10 mouse cellular contexts compared by ENCODE assay signal in genomic region chr6:49008420-49009160, GRCm38 (mm10). TPM values are rescaled to one million over a fixed set of nuclear protein-coding genes. Genes with fewer than 3 reads are reported as not detected.
A peak's percentile ranks its signal among the peaks of the same experiment; 100 is the strongest.
DNase-seq lines count a peak whose midpoint lies in the region; ATAC-seq and TF ChIP-seq lines count a peak whose summit lies in the region.
"Had no signal": no experiment of that assay in that cellular context is flagged by ENCODE, and none has a peak within 500 bp of the region (broad histone marks: within the 10 kb centered on the region; RNA-seq: fewer than 3 reads in every experiment).

No protein-coding gene starts in this region.

- no peak overlapping the region for H3K9ac ChIP-seq in liver, embryonic 11.5 days (ENCODE audit: low read depth, low read length)
- H3K9ac ChIP-seq in neural tube, embryonic 15.5 days (replicated peaks): peak overlapping the region; percentile 38; the same call in 1 of the 2 replicates

- TF ChIP-seq POLR2A in embryonic fibroblast, embryonic 13.5 days (IDR thresholded peaks at IDR 0.05; ENCODE audit: low read depth, low read length): no peak

- H3K9me3 ChIP-seq in liver, embryonic 11.5 days (ENCODE audit: control insufficient read depth, low read length): no peaks in the 10 kb centered on the region
- H3K9me3 ChIP-seq in neural tube, embryonic 15.5 days (replicated peaks): no peaks in the 10 kb centered on the region

- peak overlapping the region; percentile 28 for H3K4me3 ChIP-seq in liver, embryonic 11.5 days (ENCODE audit: low read depth, low read length)
- peak overlapping the region; percentile 35 for H3K4me3 ChIP-seq in embryonic fibroblast, embryonic 13.5 days (ENCODE audit: insufficient read depth, low read length)
- peak overlapping the region; percentile 33 for H3K4me3 ChIP-seq in neural tube, embryonic 15.5 days (replicated peaks)

- 0 out of 2 replicates have a peak, but pooled peaks cover 4% of the 10 kb centered on the region for H3K4me1 ChIP-seq in liver, embryonic 11.5 days (replicated peaks; ENCODE audit: control insufficient read depth, insufficient read depth, low read length)
- H3K4me1 ChIP-seq in embryonic fibroblast, embryonic 13.5 days (ENCODE audit: control insufficient read depth, insufficient read depth, low read length): no peaks in the 10 kb centered on the region
- peaks cover 13% of the 10 kb centered on the region for H3K4me1 ChIP-seq in neural tube, embryonic 15.5 days

- no peak overlapping the region for H3K27ac ChIP-seq in liver, embryonic 11.5 days (ENCODE audit: low read depth, low read length)
- no peak overlapping the region for H3K27ac ChIP-seq in embryonic fibroblast, embryonic 13.5 days (ENCODE audit: insufficient read depth, low read length)
- no peak overlapping the region for H3K27ac ChIP-seq in neural tube, embryonic 15.5 days (replicated peaks)

- no peak for DNase-seq in liver, embryonic 11.5 days (ENCODE audit: low spot score)
- DNase-seq in liver: no peak
- DNase-seq in kidney, postnatal 4 days: peak; percentile 14 to 16
- no peak for DNase-seq in layer of hippocampus, postnatal 36 days
- DNase-seq in cerebellum, adult 8-10 months: no peak
- no peak for DNase-seq in adrenal gland, postnatal 14 days

- 26% methylated on average over 13 of the region's 13 CpGs for WGBS in liver, embryonic 11.5 days
- WGBS in neural tube, embryonic 15.5 days: 22% methylated on average over 13 of the region's 13 CpGs

- H3K4me2 ChIP-seq in liver, embryonic 11.5 days: peak overlapping the region; percentile 65
- peak overlapping the region; percentile 58 for H3K4me2 ChIP-seq in neural tube, embryonic 15.5 days

- no peak for ATAC-seq in liver, embryonic 11.5 days (replicated peaks; ENCODE audit: low FRiP score)
- peak; percentile 47 for ATAC-seq in neural tube, embryonic 15.5 days (ENCODE audit: low FRiP score)

- no peaks in the 10 kb centered on the region for H3K27me3 ChIP-seq in liver, embryonic 11.5 days (replicated peaks; ENCODE audit: control insufficient read depth, insufficient read depth, low read length)
- no peaks in the 10 kb centered on the region for H3K27me3 ChIP-seq in neural tube, embryonic 15.5 days (replicated peaks)

- TF ChIP-seq CTCF in embryonic fibroblast, embryonic 13.5 days (IDR thresholded peaks at IDR 0.05; ENCODE audit: borderline replicate concordance, insufficient read depth, low read length): no peak

- H3K36me3 ChIP-seq in liver, embryonic 11.5 days (ENCODE audit: control insufficient read depth, insufficient read depth, low read length): no peaks in the 10 kb centered on the region
- H3K36me3 ChIP-seq in neural tube, embryonic 15.5 days: no peaks in the 10 kb centered on the region

RNA-seq across cellular contexts. Expression of gene Svs1, which starts 21.9 kb away (rescaled TPM):
- polyA plus RNA-seq in liver, embryonic 11.5 days (2014; fragmentation: Nextera tagmentation; extraction: Ambion mirVana): not detected in 2 replicates
- polyA plus RNA-seq in embryonic fibroblast, embryonic 13.5 days (2011; ENCODE audit: insufficient read length, low read depth, missing spikeins): not detected in 2 replicates
- polyA plus RNA-seq in neural tube, embryonic 15.5 days (2015; fragmentation: Nextera tagmentation; extraction: Ambion mirVana): not detected in 2 replicates
- not detected for total RNA-seq in layer of hippocampus, postnatal 36 days (2021)
- not detected in 2 replicates for total RNA-seq in adrenal gland, postnatal 14 days (2021)
- total RNA-seq: megakaryocyte progenitor cell, adult 5-6 weeks had no signal
- polyA plus RNA-seq: brain, embryonic 14.5 days had no signal

RNA-seq across cellular contexts. Expression of gene Gpnmb, which starts 27.8 kb away (rescaled TPM):
- 0.21 and 0.84 TPM in 2 replicates for polyA plus RNA-seq in liver, embryonic 11.5 days (2014; fragmentation: Nextera tagmentation; extraction: Ambion mirVana)
- 29.1 and 33.1 TPM in 2 replicates for polyA plus RNA-seq in embryonic fibroblast, embryonic 13.5 days (2011; ENCODE audit: insufficient read length, low read depth, missing spikeins)
- 0.19 and 0.22 TPM in 2 replicates for polyA plus RNA-seq in neural tube, embryonic 15.5 days (2015; fragmentation: Nextera tagmentation; extraction: Ambion mirVana)
- total RNA-seq in layer of hippocampus, postnatal 36 days (2021): 1 to 10 TPM; 1.8 to 3.1 TPM
- 0.19 and 1.2 TPM in 2 replicates for total RNA-seq in adrenal gland, postnatal 14 days (2021)

RNA-seq across cellular contexts. Expression of gene Doxl2, which starts 33.8 kb away (rescaled TPM):
- not detected in 2 replicates for polyA plus RNA-seq in liver, embryonic 11.5 days (2014; fragmentation: Nextera tagmentation; extraction: Ambion mirVana)
- polyA plus RNA-seq in embryonic fibroblast, embryonic 13.5 days (2011; ENCODE audit: insufficient read length, low read depth, missing spikeins): not detected in 2 replicates
- not detected in 2 replicates for polyA plus RNA-seq in neural tube, embryonic 15.5 days (2015; fragmentation: Nextera tagmentation; extraction: Ambion mirVana)
- not detected for total RNA-seq in layer of hippocampus, postnatal 36 days (2021)
- not detected in 2 replicates for total RNA-seq in adrenal gland, postnatal 14 days (2021)
- total RNA-seq: megakaryocyte progenitor cell, adult 5-6 weeks had no signal
- polyA plus RNA-seq: brain, embryonic 14.5 days had no signal

Comparison
In these comparisons a context has a peak if more than half of its experiments do, and no peak if none do; other contexts are left out.
1. DNase-seq: peak in kidney, postnatal 4 days (2 of 2); none in liver, embryonic 11.5 days (single experiment), liver (single experiment), layer of hippocampus, postnatal 36 days (0 of 2), cerebellum, adult 8-10 months (single experiment) and adrenal gland, postnatal 14 days (single experiment).
2. RNA of gene Gpnmb, which starts 27.8 kb away (polyA plus RNA-seq): 29.1 to 33.1 TPM in embryonic fibroblast, embryonic 13.5 days; 0.21 to 0.84 TPM in liver, embryonic 11.5 days and 0.19 to 0.22 TPM in neural tube, embryonic 15.5 days; every median in the first group is over 10 times any median in the second.
3. Peak in every context shown above with its lines, with median percentiles within 50 percentile points of each other: H3K4me3 ChIP-seq.